Mouse (Mus musculus) fat pad, adult 2 months (tissue): ENCODE results near the gene Bcr.

Source experiments
- DNase-seq: peaks from one replicate; pipeline ENCODE4 v3.0.0-alpha.2; 2011; ENCODE audit warnings: low read depth, low spot score; ENCODE audit errors: extremely low read depth

The Bcr gene

DNA sequence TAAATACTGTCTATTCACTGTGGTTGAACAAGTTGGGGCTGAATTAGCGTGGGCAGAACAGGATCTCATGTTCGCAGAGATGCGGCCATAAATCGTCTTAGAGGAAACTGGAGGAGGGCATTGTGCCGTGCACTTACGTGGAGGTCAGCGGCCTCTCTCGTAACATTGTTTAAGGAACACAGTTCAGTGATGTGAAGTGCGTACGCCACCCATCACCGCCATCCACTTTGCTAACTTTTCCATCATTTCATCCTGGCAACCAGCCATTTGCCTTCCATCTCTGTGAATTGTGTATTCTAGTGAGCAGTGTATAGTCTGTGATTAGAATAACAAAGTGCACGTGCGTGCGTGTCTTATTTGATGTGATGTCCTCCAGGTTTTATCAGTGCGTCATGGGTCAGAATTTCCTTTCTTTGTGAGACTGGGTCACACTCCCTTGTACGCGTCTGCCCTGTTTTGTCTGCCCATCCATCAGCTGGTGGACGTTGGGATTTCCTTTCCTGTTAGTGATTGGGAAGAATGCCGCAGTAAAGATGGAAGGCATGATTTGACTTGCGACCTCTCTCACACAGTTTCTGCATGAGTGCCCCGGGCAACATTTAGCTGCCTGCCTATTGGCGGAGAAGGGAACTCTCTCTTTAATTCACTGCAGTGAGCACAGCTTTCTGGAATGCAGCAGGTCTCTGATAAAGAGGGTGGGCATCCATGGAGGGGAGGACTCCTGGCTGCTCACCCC is 33.0 kb downstream of the Bcr start:
- no peak for DNase-seq

DNA sequence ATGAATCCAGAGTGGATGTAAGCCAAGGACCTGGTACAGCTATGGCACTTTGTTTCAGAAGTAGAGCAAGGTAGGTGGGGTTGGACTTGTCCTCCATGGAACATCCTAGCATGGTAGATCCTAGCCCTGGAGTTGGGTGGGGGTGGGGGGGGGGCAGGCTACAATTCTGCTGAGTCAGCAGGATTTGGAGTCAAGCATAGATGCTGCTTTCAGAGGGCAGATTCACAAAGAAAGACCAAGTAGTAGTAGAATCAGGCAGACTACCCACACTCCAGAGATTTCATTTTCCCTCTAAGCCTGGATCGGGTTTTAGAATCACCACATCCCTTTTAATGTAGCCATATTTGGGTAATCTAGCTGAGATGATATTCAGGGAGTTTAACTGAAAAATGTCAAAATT is 33.9 kb downstream of the Bcr start:
- no peak for DNase-seq

DNA sequence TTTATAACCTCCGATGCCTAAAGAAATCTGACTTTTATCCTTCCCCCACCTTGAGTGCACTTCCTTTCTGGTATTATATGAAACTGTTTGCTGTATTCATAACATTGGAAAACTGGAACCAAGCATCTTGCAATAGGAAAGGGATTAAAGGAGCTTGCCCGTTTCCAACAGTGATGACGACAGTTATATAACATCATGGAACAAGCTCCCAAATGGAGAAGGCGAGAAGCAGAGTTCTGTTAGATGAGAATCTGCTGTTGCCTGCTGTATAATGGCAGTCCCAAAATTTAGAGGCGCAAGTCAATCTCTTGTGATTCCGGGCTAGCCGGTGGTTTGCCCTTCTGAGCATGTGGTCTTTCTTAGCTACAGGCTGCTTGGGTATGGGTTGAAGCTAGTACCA is 34.8 kb downstream of the Bcr start:
- no peak for DNase-seq

DNA sequence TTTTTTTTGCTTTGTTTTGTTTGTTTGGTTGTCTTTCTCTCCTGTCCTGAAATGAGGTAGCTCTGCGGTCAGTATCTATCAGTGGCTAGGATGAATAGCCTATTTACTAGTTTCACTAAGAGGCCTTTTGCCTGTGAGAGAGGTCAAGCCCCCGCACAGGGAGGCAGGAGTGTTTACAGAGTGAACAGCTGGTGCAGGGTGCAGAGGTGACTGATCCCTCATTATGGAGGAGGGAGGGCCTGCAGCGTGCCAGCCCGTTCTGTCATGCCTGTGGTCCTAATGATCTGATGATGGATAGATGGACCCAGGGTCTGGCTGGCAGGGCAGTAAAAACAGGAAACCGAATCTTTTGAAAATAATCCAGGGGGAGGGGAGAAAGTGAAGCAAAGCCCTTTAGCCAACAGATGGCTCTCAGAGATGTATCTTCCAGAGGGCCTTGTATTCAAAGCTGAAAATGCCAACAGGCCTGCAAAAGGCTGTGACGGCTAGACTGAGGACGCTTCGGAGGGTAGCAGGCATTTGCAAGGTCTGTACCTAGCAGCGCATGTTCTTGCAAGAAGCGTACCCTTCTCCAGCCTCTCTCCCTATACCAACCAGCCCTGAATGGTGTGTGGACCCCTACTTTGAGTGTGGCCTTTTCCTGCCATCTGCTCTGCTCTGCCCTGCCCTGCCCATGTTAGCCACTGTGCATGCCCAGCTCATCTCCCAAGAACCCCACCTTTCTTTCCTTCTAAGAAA is 38.2 kb downstream of the Bcr start:
- no peak for DNase-seq

DNA sequence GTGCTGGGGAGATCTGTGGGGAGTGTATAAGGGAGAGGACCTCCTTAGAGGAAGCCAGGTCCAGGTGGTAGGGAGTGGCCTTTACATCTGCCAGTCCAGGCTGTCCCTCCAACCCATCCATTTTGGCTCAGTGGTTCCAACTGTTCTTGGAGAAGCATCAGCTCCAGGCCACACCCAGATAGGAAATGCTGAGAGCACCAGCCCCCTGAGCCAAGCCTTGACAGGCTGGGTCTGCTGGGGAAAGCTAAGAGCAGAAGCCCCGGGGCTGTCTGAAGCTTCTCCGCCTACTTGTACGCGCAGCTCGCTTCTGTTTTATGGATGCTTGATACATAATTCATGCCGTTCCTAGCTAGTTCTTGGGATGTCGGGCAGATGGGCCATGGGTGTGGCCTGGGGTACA is 39.9 kb downstream of the Bcr start:
- DNase-seq: no peak

DNA sequence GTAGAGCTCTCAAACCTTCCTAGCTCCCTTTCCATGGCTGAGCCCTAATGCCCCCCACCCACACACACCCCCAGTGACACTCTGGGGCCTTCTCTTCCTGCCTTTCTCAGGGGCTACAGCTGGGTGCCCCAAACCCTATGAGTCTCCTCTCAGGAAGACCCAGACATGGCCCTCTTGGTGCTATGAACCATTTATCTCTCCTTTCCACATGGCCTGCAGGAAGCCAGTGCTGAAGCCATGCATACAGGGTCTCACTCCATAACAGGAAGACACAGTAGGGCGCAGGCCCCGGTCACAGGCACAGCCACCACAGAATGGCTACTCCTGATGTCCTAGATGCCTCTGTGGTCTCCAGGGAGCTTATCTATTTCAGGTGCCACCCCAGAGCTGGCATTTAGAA is 43.1 kb downstream of the Bcr start:
- DNase-seq: no peak

DNA sequence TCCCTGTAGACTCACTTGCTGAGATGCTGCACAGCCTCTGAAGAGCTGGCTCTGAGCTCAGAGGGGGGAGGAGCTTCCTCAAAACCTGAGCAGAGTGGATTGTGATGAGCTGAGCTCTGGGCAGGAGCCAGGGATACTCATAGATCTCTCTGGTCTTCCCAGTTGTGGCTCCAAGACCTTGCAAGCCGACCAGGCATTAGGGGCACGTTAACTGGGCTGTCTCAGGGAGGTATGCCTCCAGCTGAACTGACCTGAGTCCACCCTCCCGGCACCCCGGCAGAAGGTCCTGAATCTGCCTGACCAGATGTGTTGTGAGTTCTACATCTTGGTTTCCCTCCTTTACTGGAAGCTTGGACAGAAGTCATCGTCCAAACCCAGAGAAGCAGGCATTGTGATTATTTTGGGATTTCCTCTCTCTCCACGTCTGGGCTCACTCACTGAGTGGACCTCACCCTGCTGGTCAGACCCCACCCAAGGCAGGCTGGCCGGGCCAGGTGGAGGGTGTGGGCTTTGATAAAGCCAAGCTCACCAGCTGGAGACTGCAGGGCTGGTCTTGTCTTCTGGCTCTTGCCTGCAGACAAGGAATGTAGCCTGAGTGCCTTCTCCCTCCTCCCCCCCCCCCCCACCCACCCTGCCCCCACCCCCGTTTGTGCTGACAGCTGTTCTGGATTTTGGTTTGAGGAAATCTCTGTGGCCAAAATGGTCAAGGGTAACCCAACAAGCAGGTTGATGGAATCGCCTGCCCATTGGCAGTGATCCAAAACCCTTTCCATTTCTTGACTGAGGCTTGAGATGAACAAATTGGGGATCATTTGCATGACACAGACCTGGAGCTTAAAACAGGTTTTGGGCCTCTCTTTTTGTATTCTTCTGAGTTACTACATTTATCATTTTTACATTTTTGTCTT is 44.1 kb downstream of the Bcr start:
- no peak for DNase-seq

DNA sequence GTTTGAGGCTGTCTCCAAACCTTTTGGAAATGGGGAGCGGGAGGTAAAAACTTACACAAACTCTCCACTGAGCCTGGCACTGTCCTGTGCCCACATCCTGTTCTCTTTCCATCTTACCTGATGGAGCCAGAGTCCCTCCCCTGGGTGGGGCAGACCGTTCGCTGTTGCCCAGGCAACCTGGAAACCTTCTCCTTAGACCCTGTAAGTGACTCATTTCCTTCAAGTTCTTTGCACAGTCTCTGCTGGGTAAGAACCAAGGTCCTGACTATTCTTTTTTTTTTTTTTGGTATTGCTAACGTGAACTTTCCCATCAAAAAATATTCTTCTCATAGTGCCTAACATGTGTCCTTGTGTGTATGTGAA is 44.7 kb downstream of the Bcr start:
- no peak for DNase-seq

DNA sequence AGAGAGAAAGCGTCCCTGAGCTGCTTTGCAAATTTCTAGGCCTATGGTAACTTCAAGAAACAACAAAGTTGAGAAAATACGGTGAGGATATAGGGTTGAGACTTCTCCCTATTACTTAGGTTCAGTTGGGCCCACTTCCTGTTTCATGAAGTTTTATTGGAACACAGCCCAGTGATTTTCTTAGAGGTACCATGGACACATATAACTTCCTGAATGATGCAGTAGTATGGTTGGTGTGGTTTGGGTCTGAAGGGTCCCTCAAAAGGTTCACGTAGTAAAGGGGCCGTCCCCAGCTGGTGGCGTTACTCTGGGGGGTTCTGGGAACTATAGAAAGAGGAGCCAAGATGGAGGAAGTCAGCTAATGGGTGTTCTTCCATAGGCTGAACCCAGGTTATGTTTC is 45.3 kb downstream of the Bcr start:
- no peak for DNase-seq

DNA sequence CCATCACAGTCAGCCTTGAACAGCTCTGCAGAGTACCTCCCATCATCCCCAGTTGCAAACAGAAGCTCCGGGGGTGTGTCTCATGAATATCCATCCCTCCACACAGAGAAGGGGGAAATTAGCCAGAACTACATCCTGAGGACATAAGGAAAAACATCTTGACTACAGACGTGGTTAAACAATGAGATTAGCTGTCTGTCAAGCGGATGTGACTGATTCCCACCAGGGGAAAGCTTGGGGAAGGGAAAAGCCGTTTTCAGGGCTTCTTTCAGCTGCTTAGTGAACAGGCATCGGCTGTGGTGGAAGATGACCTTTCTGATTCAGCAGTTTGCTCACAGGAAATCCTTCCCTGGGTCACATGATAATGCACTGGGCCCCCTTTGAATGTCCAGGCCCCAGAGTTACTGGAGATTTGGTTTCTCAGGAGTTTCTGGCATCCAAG is 46.6 kb downstream of the Bcr start:
- DNase-seq: no peak

DNA sequence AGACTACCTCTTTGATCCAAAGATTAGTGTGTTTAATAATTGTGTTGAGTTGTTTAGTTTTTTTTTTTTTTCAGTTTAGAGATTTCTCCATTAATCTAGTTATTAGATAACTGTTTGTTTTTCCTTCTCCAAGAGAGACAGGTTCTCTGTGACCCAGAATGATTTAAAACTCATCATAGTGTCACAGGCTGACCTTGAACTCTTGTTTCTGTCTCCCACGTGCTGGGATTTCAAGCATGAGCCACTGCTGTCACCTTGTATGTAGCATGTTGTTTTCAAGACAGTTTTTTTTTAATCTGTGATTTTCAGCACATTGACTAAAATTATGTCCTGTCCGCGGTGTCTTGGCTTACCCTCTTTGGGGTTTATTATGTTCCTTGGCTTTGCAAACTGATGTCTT is 47.7 kb downstream of the Bcr start:
- DNase-seq: no peak

DNA sequence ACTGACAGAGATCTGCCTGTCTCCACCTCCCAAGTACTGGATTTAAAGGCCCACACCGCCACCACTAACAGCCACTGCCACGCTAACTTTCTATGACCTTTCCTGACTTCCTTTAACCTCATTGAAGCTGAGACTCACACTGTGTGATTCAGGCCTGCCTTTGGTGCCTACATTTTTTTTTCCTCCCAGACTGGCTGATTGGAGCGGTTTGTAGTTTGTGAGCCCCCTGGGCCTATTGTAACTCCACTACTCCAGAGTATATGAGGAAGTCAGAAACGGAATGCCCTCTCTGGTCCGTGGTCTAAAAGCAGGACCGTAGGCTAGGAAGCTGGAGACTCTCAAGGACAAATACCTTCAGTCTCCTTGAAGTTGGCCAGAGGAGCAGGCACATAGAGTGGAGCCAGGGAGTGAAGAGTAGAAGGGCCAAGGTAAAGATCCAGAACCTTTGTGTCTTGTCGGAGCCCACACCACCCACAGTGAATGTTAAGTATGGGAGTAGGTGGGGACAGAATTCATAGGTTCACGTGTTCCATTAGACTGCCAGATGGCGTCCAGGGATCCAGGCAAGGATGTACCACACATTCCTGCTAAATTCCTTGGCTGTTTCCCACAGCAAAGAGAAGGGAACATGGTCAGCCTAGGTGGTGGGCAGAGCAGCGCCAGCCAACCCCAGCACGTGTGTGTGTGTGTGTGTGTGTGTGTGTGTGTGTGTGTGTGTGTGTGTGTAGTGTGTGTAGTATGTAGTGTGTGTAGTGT is 51.2 kb downstream of the Bcr start:
- peak; percentile 39 for DNase-seq

DNA sequence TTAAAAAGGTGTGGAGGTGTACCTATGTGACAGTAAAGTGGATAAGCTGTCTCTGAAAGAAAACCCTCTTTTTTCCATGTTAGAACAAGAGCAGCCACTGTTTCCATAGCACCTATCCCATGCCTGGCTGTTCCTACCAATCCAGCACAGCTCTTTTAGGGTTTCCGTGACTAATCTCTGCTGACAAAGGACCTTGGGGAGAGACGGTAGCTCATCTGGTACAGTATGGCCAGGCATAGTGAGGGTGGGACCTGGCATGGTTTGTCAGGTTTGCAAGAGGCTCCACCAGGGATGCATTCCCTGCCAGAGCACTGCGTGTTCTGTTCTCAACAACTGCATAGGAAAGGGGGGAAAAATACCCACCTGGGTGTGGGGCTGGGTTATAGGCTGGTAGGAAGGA is 52.0 kb downstream of the Bcr start:
- DNase-seq: no peak

DNA sequence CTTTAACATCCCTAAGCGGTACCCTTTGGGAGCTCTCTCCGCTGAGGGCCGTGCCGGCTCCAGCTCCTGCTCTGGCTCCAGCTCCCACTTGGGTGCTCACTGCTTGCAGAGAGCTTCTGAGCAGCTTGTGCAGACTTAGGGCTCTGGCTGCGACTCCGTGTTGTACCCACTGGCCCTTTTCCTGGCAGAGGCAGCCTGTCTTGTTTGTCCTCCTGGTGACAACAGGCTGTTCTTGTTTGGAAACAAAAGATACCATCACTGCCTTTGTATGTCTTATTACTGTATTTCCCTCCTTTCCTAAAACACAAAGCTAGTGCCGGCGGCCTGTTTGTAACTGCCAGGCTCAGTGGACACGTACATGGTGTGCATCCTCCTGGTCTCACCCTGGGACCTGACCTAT is 53.2 kb downstream of the Bcr start:
- no peak for DNase-seq

DNA sequence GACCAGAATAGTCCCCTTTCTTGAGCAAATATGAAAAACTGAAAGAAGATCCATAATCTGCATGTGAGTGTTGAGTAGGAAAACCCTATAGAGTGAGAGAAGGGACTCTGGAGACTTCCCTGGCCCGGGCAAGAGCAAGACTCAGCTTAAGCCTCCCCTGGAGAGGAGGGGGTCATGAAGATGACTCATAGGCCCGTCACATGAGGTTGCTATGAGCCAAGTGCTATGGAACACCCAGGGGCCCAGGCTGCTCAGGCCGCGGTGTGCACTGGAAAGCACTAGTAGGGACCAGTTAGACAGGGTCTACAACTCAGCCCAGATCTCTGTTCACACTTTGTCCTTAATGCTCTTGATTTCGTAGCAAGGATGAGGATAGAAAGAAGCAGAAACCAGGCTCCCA is 54.8 kb downstream of the Bcr start:
- no peak for DNase-seq

DNA sequence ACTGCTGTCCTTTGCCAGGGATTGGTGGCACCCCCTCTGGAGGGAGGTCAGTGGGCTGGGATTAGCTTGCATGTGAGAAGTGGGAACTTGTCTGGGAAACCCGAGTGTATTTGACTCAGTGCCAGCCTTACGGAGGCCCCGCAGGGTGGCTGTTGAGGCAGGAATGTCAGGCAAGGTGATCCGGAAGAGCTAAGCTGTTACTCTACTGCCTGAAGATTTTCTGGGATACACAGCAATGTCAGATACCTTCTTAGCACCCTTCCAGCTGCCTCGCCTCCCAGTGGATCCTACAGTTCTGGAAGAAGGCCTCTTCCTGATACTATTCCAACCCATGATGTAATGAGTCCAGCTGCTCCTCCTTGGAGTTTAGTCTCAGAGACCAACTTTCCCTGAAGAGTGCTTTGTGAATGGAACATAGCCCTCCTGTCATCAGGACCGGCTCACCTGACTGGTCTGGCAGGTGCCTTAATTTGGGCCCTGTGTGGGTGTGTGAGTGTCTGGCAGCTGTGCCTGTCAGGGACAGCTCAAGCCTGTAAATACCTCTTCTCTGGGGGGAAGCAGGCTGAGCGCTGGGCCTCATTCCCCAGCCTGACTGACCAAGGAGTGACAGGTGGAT is 56.6 kb downstream of the Bcr start:
- no peak for DNase-seq

DNA sequence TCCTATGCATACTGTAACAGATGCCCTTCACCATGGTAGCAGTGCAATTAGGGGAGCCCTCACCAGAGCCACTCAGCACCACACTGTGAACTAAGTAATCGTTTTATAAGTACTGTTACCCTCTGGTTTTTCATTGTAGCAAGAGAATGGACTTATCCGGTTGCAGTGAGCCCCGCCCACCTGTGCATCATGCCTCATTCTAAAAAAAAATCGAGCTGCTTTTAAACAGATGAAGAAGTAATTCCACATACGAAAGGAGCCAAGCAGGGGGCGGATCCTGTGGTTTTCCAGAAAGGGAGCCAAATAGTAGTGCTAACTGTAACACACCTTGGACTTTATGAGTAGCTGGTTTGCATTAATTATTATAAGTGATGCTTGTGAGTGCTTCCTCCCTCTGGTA is 58.1 kb downstream of the Bcr start:
- DNase-seq: no peak

DNA sequence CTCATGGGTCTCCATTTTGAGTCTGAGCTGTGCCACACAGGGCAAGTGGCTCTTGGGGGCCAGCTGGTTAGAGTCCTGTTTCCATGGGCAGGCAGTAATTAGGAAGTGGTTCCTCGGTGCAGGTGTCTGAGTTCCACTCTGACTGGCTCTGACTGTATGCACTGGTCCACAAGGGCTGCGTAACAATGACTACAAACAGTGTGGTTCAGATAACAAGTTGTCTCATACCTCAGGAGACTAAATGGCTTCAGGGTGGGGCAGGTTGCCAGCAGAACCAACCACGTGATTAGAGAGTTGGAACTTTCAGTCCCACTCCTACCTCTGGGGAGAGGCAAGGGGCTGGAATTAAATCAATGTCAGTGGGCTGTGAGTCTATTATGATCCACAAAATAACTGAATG is 59.0 kb downstream of the Bcr start:
- DNase-seq: no peak

DNA sequence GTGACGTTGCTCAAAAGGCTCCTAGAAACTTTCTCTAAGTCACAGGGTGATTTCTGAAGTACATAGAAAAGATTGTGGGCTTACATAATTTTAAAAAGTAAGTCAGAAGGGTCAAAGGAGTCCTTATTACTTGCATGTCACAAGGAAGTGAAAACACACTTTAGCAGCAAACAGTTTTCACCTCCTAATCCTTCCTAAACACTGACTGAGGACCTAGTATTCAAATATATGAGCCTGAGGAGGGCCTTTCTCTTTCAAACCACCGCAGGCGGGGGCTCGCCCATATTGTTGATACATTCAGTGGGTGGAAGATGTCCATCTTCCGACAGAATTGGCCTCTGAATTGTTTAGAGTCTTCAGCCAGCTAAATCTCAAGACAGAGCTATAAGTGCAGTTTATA is 59.8 kb downstream of the Bcr start:
- DNase-seq: no peak

DNA sequence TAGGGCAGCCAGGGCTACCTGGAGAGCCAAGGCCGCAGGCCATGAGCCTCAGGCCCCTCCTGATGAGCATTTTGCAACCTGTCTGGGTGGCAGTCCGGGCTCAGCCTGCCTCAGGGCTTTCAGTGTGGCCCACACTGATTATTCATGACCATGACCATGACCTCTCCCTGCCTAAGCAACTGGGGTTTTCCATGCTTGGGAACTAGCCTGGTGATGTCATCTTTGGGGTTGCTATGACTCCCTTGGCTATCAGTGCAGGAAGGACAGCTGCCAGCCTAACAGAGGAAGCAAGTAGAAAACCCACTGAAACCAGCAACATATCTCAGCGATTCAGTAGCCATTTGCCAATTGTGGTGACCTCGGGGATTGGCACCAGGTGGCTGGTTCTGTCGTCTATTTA is 60.6 kb downstream of the Bcr start:
- DNase-seq: no peak

DNA sequence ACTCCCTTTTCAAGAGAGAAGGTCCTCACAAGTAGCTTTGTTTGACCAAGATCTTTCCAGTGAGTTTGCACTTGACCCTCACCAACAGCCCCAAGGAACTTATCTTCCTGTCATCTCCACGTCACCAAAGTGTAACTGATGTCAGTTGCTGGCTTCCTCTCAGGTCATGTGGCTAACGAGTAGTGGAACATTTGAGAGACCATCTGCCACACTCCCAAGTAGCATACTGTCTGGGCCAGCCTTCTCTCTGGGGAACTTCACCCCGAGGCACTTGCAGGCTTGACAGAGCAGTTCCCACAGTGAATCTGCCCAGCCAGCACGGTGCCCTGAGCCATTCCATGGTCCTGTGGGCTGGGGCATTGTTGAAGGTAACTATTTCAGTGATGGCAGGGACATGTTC is 65.2 kb downstream of the Bcr start:
- no peak for DNase-seq
